Mouse (Mus musculus) spleen, adult 2 months (tissue): ENCODE measurements at regions not wholly inside any gene's neighbourhood (a gene's known extent, or its start where the extent isn't known, plus 50 kb on each side); places are given as distances from the start of the nearest gene placed in this dataset.

ENCODE experiments used
- CTCF ChIP-seq: fragments of 200-500 bp; IDR thresholded peaks from 2 replicates; pipeline ENCODE4 v1.5.1; 2011; ENCODE audit warnings: mild to moderate bottlenecking, inconsistent platforms; ENCODE audit not compliant: insufficient read depth, insufficient read length, insufficient replicate concordance; ENCODE audit errors: extremely low read depth
- POLR2A ChIP-seq: fragments of 200-500 bp; IDR thresholded peaks from 2 replicates; pipeline ENCODE4 v1.6.1; 2011; ENCODE audit warnings: low read depth, low read length, inconsistent platforms

GRCm38 (mm10) chr10:117429459-117430183, 49.8 kb upstream of the Cpsf6 start:
- TF ChIP-seq CTCF (no peak), POLR2A (no peak)
